In genomic region chr11:11873023-11873908, GRCm38 (mm10) we compare ENCODE assay signal across 7 mouse cellular contexts. TPM values are rescaled to one million over a fixed set of nuclear protein-coding genes. Genes with fewer than 3 reads are reported as not detected.
DNase-seq lines count a peak whose midpoint lies in the region; ATAC-seq and TF ChIP-seq lines count a peak whose summit lies in the region.

No protein-coding gene starts in this region.

- no peak overlapping the region for H3K4me3 ChIP-seq in neural tube, embryonic 13.5 days
- H3K4me3 ChIP-seq in neural tube, embryonic 15.5 days (replicated peaks): no peak overlapping the region
- H3K4me3 ChIP-seq in forebrain, embryonic 14.5 days (ENCODE audit: low read depth, low read length): no peak overlapping the region
- H3K4me3 ChIP-seq in heart, postnatal 0 days (ENCODE audit: low read depth, low read length): no peak overlapping the region
- H3K4me3 ChIP-seq in lung, embryonic 16.5 days (ENCODE audit: low read length): no peak overlapping the region

- H3K4me2 ChIP-seq in neural tube, embryonic 13.5 days: no peak overlapping the region
- H3K4me2 ChIP-seq in neural tube, embryonic 15.5 days: no peak overlapping the region
- no peak overlapping the region for H3K4me2 ChIP-seq in forebrain, embryonic 14.5 days (ENCODE audit: low read length)
- H3K4me2 ChIP-seq in heart, postnatal 0 days (ENCODE audit: low read depth, low read length): no peak overlapping the region
- H3K4me2 ChIP-seq in lung, embryonic 16.5 days (ENCODE audit: low read depth, low read length): no peak overlapping the region

- WGBS in neural tube, embryonic 13.5 days: 59% methylated on average over 20 of the region's 20 CpGs
- WGBS in neural tube, embryonic 15.5 days: 64% methylated on average over 20 of the region's 20 CpGs
- 38% methylated on average over 20 of the region's 20 CpGs for WGBS in forebrain, embryonic 14.5 days
- WGBS in heart, postnatal 0 days: 65% methylated on average over 20 of the region's 20 CpGs
- WGBS in lung, embryonic 16.5 days: 33% methylated on average over 20 of the region's 20 CpGs

- H3K9ac ChIP-seq in neural tube, embryonic 13.5 days: no peak overlapping the region
- no peak overlapping the region for H3K9ac ChIP-seq in neural tube, embryonic 15.5 days (replicated peaks)
- no peak overlapping the region for H3K9ac ChIP-seq in forebrain, embryonic 14.5 days (ENCODE audit: low read length)
- H3K9ac ChIP-seq in heart, postnatal 0 days (replicated peaks; ENCODE audit: low read depth, low read length): no peak overlapping the region
- peak overlapping the region; percentile 50 for H3K9ac ChIP-seq in lung, embryonic 16.5 days (ENCODE audit: low read length)

- 0 out of 2 replicates have a peak overlapping the region, but pooled peaks have one; percentile 42 for H3K27ac ChIP-seq in neural tube, embryonic 13.5 days (replicated peaks)
- no peak overlapping the region; the same call in 1 of the 2 replicates for H3K27ac ChIP-seq in neural tube, embryonic 15.5 days (replicated peaks)
- no peak overlapping the region for H3K27ac ChIP-seq in forebrain, embryonic 14.5 days (ENCODE audit: low read depth, low read length)
- peak overlapping the region; percentile 78 for H3K27ac ChIP-seq in heart, postnatal 0 days (ENCODE audit: low read depth)
- H3K27ac ChIP-seq in lung, embryonic 16.5 days (ENCODE audit: low read length): peak overlapping the region; percentile 94

- no peak for TF ChIP-seq EP300 in heart, postnatal 0 days (IDR thresholded peaks at IDR 0.05; ENCODE audit: low read depth)

- no peaks in the 10 kb centered on the region for H3K36me3 ChIP-seq in neural tube, embryonic 13.5 days
- no peaks in the 10 kb centered on the region for H3K36me3 ChIP-seq in neural tube, embryonic 15.5 days
- H3K36me3 ChIP-seq in forebrain, embryonic 14.5 days (ENCODE audit: control insufficient read depth, insufficient read depth, low read length): no peaks in the 10 kb centered on the region
- H3K36me3 ChIP-seq in heart, postnatal 0 days (replicated peaks; ENCODE audit: control insufficient read depth, insufficient read depth, low read length): no peaks in the 10 kb centered on the region
- H3K36me3 ChIP-seq in lung, embryonic 16.5 days (ENCODE audit: control insufficient read depth, insufficient read depth, low read length): no peaks in the 10 kb centered on the region

- TF ChIP-seq CTCF in heart, postnatal 0 days (IDR thresholded peaks at IDR 0.05; ENCODE audit: low read depth): no peak

- H3K9me3 ChIP-seq in neural tube, embryonic 13.5 days: no peaks in the 10 kb centered on the region
- no peaks in the 10 kb centered on the region for H3K9me3 ChIP-seq in neural tube, embryonic 15.5 days (replicated peaks)
- H3K9me3 ChIP-seq in forebrain, embryonic 14.5 days (replicated peaks; ENCODE audit: control insufficient read depth, low read length): no peaks in the 10 kb centered on the region
- no peaks in the 10 kb centered on the region for H3K9me3 ChIP-seq in heart, postnatal 0 days (replicated peaks; ENCODE audit: control insufficient read depth, low read length)
- H3K9me3 ChIP-seq in lung, embryonic 16.5 days (ENCODE audit: control insufficient read depth, low read length): no peaks in the 10 kb centered on the region

- H3K27me3 ChIP-seq in neural tube, embryonic 13.5 days: no peaks in the 10 kb centered on the region
- H3K27me3 ChIP-seq in neural tube, embryonic 15.5 days (replicated peaks): no peaks in the 10 kb centered on the region
- H3K27me3 ChIP-seq in forebrain, embryonic 14.5 days (replicated peaks; ENCODE audit: control insufficient read depth, insufficient read depth, low read length): no peaks in the 10 kb centered on the region
- no peaks in the 10 kb centered on the region for H3K27me3 ChIP-seq in heart, postnatal 0 days (ENCODE audit: control insufficient read depth, insufficient read depth, low read length)
- no peaks in the 10 kb centered on the region for H3K27me3 ChIP-seq in lung, embryonic 16.5 days (ENCODE audit: control insufficient read depth, insufficient read depth, low read depth, low read length)

- ATAC-seq in neural tube, embryonic 13.5 days (ENCODE audit: low read depth): no peak
- ATAC-seq in neural tube, embryonic 15.5 days (ENCODE audit: low FRiP score): no peak
- ATAC-seq in forebrain, embryonic 14.5 days: peak; percentile 19; the same call in 1 of the 2 replicates
- ATAC-seq in heart, postnatal 0 days (ENCODE audit: insufficient read depth, low read depth): peak; percentile 37; the same call in 1 of the 2 replicates
- ATAC-seq in lung, embryonic 16.5 days (ENCODE audit: low read depth): peak; percentile 82

- H3K4me1 ChIP-seq in neural tube, embryonic 13.5 days (replicated peaks): peaks cover 17% of the 10 kb centered on the region
- H3K4me1 ChIP-seq in neural tube, embryonic 15.5 days: peaks cover 9% of the 10 kb centered on the region
- H3K4me1 ChIP-seq in forebrain, embryonic 14.5 days (ENCODE audit: control insufficient read depth, insufficient read depth, low read length): peaks cover 21% of the 10 kb centered on the region
- peaks cover 57% of the 10 kb centered on the region for H3K4me1 ChIP-seq in heart, postnatal 0 days (ENCODE audit: control insufficient read depth, insufficient read depth)
- peaks cover 31% of the 10 kb centered on the region for H3K4me1 ChIP-seq in lung, embryonic 16.5 days (replicated peaks; ENCODE audit: control insufficient read depth, insufficient read depth, low read length)

- peak; percentile 60 for DNase-seq in forebrain, embryonic 14.5 days (ENCODE audit: low spot score)
- no peak for DNase-seq in heart, postnatal 0 days (ENCODE audit: low spot score)
- no peak for DNase-seq in spleen, postnatal 14 days (ENCODE audit: low spot score in 2 of 2)
- no peak for DNase-seq in adrenal gland, adult 2 months

RNA-seq across cellular contexts. Expression of gene Ddc, which starts 24.7 kb away (rescaled TPM):
- 3.3 and 6.5 TPM in 2 replicates for polyA plus RNA-seq in neural tube, embryonic 13.5 days (2015; fragmentation: Nextera tagmentation; extraction: Ambion mirVana)
- 4.7 and 5.5 TPM in 2 replicates for polyA plus RNA-seq in neural tube, embryonic 15.5 days (2015; fragmentation: Nextera tagmentation; extraction: Ambion mirVana)
- polyA plus RNA-seq in forebrain, embryonic 14.5 days (2014; fragmentation: Nextera tagmentation; extraction: Ambion mirVana): 7.3 TPM in 2 replicates
- 248 and 309 TPM in 2 replicates for total RNA-seq in heart, postnatal 0 days (2014; rRNA removed; ENCODE audit: low replicate concordance)
- polyA plus RNA-seq in heart, postnatal 0 days (2015; fragmentation: Nextera tagmentation; extraction: Ambion mirVana): 129 and 140 TPM in 2 replicates
- 15.9 and 17.7 TPM in 2 replicates for polyA plus RNA-seq in lung, embryonic 16.5 days (2015; fragmentation: Nextera tagmentation; extraction: Ambion mirVana)
- total RNA-seq in adrenal gland, adult 2 months (2021): 10 to 100 TPM; 46.1 to 86.5 TPM
- 11.0 and 13.5 TPM in 2 replicates for polyA plus RNA-seq in adrenal gland, adult 2 months (2012; rRNA removed)

Comparison
In these comparisons a context has a peak if more than half of its experiments do, and no peak if none do; other contexts are left out.
1. H3K27ac ChIP-seq: peak in neural tube, embryonic 13.5 days (single experiment), heart, postnatal 0 days (single experiment) and lung, embryonic 16.5 days (single experiment); none in neural tube, embryonic 15.5 days (single experiment) and forebrain, embryonic 14.5 days (single experiment).
2. ATAC-seq: peak in forebrain, embryonic 14.5 days (single experiment), heart, postnatal 0 days (single experiment) and lung, embryonic 16.5 days (single experiment); none in neural tube, embryonic 13.5 days (single experiment) and neural tube, embryonic 15.5 days (single experiment).